Mouse (Mus musculus) MN1 (cell line): ENCODE measurements around the gene Slc43a1.

Source experiments
- DNase-seq: peaks from one replicate; pipeline ENCODE4 v3.0.0-alpha.2; 2016; ENCODE audit warnings: low spot score

Slc43a1 gene

DNA sequence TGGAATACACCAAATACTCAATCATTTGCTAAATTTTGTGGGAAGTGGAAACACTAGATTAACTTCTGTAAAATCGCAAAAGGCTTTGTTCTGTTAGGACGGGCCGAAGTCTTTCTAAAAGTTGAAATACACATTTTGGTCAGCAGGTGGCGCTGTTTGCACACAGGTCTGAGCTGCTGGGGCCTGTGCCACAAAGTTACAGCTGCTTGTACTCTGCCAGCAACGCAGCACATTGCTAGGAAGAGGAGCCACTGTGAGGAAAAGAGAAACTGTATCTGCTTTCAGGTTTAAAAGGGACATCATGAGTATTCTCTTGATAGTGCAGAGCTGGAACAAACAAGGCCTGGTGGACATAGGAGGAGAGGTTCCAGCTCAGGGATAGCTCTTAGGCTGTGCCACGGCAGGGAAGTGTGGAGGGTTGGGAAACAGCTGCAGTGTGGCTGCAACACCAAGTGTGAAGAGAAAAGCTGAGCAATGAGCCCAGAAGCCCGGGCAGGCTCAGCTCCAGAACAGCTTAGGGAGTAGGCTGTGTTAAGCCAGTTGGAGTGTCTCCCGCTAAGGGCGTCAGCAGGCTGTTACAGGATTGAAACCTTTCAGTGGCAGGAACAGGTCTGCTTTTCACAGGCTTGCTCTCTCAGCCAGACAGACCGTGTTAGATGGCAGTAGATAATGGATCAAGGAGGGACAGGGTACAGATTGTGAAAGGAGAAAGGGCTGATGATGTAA is 6.8 kb upstream of the Slc43a1 start:
- DNase-seq: peak; percentile 89

DNA sequence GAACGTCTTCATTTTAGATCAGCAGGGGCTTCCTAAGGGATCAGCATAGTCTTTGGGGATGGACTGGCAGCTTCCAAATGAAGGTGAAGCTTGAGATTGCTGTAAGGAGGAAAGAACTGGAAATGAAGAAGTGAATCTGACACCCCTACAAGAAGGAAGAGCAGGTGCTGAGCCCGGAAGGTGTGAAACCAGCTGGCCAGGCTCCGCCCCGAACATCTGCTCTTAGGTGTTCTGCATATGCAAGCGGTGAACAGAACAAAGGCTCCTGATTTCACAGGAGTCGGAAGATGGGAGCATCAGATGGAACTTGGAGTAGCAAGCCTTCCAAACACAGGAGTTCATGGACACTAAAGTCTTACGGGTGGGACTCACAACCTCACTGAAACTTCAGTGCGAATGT is 1.5 kb upstream of the Slc43a1 start:
- DNase-seq: no peak

DNA sequence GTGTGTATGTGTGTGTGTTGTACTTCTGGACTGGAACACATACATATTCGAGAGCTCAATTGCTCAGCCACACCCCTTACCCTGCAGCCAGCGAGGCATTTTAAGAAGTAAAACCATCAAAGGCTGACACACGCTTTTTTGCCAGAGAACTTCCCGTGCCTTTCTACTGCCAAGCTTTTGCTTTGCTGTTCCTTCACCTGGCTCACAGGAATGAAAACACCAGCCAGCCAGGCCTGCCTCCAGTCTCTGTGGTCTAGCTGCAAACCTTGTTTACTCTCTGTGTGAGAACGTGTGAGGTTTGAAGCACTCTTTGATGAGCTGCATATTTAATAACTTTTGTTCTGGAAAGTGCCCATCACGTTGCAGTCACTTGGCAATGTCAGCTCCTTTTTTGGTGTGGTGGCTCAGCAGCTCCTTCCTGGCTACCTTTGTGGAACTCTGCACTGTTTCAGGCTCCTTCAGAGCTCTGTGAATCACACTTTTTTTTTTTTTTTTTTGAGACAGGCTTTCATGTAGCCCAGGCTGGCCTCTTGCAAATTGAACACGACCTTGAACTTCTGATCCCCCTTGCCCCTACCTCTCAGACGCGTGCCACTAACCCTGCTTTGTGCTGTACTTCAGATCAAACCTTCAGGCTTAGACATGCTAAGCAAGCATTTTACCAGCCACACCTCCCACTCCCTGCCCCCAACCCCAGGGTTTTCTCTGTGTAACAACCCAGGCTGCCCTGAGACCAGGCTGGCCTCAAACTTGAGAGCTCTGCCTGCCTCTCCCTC is 645 bp upstream of the Slc43a1 start:
- DNase-seq: no peak

DNA sequence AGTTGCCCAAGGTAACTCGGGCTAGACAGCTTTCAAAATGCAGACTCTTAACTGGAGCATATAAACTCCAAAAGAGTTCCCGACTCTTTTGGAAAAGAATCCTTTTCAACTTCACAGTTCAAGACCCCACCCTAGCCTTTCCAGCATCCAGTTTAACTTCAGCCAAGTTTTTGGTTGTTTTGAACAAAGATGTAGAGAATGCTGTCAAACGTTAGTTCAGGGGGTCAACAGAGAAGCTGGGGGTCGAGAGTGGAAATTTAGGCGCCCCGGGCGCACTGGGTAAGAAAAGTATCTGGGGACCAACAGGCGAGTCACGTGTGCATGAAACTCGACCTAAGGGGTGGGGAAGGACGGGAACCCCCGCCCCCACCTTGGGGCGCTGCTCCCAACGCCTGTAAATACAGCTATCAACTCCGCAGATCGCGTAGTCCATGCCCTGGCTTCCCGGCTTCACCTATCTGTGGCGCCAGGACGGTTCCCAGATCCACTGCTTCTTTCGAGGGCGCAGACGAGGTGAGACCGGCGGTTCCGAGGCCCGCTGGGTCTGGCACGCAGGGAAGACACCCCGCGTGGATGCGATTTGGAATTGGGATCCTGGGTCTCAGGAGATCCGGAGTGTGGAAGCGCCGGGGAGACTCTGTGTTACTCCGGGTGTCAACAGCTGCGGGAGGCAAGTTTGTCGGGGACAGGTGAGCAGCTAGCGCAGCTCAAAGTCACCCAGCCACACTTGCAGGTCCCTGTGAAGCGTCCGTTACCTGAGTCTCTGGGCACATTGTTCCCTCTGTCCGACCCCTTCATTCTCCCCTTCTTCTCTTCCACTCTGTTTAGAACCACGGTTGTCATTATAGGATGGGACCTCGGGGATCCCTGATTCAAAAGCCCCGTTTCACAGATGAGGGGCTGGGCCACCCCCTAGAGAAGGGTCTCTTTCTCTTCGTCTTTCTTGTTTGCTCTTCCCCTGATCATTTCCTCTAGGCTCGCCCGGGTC is 637 bp downstream of the Slc43a1 start:
- no peak for DNase-seq

DNA sequence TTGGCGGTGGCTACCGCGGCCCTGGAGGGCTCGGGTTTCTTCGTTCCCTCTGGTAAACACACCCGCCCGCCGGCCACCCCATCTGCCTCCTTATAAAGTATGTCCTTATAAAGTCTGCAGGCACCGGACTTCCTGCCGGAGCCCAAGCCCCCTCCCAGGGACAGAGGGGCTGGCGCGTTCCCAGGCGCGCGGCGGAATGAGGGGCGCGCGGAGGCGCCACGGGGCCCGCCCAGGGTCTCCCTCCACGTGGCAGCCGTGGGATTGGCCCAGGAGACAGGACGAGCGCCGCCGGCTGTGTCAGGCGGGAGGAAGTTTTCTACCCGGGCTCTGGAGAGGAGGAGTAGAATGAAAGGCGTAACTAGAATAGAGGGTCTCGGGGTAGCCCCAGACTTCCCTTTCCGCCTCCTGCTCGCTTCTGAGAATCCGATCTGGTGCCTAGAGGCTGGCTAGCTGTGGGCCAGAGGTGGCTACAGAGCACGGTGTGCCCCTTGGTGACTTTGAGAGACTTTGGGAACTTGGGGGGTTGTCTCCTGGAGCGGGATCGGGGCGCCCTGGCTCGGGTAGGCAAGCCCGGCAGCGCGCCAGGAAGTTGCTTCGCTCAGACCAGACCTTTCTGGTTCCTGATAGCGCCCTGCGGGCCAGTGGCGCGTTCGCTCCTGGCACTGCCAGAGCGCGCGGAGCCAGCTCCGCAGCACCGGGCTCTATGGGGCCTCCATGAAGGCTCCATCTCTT is 1.5 kb downstream of the Slc43a1 start:
- DNase-seq: no peak

DNA sequence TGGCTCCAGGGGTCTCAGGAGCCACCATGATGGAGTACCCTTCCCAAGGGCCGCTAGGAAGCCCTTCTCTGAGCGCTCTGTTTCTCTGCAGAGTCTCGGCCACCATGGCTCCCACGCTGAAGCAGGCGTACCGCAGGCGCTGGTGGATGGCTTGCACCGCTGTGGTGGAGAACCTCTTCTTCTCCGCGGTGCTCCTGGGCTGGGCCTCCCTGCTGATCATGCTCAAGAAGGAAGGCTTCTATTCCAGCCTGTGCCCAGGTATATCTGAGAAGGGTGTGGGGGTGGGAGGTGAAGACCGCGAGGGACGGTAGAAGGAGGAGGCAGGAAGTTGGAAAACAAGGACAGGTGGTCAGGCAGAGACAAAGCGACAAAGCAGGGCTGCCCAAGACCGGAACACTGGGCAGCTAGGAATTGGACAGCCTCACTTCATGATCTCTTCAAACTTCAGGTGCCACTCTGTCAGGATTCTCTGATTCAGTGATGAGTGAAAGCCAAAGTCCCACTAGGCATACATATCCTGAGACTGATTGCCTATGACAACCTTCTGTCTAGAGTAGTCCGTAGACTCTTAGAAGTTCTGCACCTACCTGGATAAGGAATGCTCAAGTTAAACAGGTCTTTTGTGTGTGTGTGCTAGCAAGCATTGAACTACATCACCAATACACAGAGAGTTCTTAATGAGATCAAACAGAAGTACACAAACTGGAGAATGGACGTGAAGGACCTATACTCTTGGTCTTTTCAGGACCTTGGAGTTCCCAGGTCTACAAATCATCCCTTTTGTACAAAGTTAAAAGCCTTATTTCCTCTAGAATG is 2.3 kb downstream of the Slc43a1 start:
- no peak for DNase-seq

DNA sequence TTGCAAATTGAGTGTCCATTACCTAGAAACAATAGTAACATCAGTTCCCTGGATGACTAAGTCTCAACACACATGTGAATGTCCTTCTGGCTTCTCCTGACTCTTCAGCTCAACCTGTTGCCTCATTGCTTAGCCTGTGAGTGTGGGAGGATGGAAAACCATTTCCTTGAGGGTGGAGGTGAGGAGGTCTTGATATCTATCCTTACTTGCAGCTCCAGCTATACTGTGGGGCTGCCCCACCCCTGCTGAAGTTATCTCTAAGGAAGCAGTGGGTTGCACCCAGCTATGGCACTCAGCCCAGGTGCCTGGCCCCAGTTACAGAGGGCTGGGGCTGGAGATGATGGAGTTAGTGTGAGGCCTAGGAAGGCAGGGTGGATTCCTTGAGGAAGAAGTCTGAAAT is 3.3 kb downstream of the Slc43a1 start:
- DNase-seq: no peak

DNA sequence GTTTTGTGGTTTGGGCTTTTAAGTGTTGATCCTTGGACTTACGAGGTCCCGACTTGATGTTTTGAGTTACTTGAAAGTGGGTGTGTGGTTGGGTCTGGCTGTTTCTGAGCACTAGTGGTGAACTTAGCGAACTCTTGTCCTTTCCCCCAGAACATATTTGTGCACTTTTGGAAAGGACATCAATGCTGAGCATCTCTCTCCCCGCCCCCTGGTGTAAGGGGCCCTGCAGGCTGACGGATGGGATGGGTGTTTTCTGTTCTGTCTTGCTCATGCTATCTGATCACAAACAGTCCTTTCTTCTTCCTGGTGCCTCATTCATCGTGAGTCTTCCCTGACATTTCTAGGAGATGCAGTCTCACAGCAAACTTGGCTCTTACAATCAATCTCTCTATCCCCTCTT is 5.0 kb downstream of the Slc43a1 start:
- no peak for DNase-seq

DNA sequence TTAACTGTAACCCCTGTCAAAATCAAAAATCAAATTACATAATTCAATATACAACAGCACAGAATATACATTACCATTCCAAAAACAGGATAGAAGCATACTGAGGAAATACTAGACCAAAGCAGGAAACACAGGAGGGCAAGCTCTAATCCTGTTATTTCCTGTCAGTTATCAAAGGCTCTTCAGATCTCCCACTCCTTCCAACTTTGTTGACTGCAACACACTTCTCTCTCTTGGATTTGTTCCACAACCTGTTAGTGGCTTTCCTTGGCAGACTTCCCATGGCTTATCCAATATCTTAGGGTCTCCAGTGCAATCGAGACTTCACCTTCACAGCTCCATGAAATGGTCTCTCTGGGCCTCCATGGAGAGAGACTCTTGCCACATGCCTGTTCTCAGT is 6.6 kb downstream of the Slc43a1 start:
- DNase-seq: no peak

DNA sequence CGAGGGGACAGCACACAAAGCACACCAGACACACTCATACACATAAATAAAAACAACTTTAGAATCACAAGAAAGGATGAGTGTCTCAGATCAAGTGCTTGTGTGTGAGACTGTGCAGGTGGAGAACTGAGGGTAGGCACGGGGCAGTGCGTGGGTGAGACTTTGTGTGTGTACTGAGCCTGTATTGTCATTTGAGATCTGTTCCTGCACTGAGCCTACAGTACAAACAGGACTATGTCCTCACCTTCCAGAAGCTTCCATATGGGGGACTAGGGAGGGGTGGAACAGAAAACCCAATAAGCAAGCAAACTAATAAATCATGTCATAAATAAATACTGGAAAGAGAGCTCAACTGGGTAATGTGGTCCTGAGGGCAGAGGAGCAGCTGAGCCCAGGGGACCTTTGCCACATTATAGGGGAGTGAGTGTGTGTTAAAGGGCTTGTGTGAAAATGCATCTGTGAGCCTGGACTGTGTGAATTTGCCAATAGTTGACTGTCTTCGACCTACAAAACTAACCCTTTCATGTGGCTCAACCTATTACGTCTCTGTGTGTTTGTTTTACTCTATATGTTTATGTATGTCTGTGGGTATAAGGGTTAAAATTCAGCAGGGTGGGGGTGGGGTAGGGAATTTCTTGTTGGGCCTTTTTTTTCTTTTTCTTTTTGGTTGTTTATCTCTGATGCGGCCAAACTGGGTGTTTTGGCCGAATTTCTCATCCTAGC is 11.9 kb downstream of the Slc43a1 start:
- no peak for DNase-seq

DNA sequence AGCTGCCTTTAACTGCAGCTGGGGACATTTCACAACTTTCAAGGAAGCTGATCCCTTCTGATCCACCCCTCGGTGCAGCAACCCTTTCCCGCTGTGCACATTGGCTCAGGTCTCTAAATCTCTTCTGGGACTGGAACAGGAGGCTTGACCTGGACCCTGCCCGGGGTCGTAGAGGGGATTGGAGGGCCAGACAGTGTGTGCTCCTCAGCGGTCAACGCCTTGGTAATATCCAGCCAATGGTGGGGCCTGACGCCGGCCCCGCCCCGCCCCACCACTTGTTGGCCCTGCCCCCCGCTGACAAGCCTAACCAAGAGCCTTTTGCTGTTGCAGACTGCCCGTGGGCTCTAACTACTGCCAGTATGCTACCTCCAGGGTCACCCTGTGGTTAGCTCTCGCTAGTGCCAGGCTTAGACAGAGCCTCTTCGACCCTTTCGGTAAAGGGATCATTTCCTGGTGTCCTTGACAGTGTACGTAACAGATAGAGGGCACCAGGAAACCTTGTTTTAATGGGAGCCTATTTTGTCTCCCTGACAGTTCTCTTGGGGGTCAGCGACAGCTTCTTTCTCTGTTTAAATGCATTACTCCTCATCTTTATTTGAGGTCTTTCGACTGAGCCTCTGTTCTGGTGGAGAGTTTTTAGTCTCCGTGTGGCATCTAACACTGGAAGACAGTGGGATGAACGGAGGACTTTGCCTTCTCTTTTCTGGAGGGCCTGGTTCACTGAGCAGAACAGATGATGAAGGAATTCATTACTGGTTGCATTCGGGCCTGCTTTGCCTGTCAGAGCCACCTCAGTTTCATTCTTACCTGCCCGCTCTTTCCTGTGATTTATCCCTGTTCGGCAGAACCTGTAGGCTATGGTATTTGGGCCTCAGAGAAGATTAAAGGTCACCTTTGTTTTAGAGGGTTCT is 12.7 kb downstream of the Slc43a1 start:
- no peak for DNase-seq

DNA sequence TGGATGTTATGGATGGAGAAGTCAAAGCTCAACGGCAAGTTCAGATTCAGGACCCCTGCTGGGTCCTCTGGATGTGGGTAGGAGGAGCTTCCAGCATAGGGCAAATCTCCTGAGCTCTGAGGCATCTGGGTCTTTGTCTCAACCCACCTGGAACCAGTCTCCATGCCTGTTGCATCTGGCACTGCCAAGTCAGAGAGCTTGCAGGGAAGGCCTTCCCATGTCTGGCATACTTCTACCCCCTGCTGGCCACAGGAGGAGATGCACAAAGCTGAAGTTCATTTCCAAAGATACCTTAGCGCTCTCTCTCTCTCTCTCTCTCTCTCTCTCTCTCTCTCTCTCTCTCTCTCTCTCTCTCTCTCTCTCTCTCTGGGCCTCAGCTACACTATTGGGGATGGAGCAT is 17.1 kb downstream of the Slc43a1 start:
- peak; percentile 63 for DNase-seq

DNA sequence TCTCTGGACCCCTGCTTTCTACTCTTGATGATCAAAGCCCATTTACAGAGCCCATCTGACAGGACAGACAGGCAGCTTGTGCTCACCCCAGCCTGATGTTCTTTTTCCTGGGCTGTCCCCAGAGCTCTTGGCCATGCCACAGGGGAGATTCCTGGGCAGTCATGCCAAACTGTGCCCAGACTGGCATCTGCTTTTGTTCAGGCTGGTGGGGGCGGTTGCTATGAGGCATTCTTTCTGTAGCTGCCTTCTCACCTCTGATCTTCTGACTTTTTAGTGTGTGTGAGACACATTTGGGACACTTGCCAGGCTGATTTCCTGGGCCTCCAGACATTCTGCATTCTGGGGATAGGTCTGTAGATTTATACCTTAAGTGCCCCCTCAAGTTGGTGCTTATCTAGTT is 19.9 kb downstream of the Slc43a1 start:
- DNase-seq: no peak

DNA sequence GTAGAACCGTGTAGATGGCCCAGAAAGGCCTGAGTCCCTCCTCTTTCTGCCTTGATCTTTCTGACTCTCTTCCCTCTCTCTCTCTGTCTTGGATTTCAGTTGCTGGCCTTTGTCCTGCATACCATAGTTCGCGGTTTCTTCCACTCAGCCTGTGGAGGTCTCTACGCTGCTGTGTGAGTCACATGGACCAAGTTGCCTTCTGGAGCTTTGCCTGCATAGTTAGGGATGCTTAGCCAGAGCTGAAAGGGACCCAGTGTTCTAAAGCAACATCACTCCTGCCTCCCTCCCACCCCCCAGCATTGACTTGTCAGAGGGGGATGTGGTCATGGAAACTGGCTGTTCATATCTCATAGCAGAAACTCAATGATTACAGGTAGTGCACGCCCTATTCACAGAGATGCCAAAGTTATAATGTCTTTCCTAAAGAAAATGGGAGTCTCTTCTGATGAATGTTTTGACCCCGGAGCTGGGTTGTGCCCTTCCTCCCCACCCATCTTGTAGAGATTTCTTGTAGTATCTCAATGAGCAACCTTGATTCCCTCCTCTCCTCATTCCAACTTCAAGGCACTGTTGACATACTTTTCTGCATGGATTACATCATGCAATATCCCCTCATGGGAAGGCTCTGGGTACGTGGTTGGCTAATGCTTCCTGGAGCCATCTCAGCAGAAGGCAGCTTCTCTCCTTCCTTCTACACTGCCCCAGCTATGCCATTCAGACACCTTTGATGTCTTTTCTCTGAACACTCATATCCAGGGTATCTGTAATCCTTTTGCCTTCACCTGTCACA is 21.5 kb downstream of the Slc43a1 start:
- no peak for DNase-seq

DNA sequence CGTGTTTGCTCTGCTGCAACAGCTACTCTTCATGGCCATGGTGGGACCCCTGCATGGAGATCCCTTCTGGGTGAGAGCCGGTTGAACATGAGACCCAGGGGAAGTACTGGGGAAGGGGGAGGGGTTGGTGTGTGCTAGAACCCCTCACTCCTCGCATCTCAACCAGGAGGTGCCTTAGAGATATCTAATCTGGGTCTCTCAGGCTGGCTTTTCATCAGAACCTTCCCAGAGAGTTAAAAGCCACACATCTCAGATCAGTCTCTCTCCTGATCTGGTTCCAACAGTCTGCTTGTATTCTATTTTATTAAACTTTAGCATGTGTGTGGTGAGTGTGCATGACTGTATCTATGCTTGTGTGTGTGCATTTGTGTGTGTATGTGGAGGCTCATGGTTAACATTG is 22.8 kb downstream of the Slc43a1 start:
- no peak for DNase-seq

DNA sequence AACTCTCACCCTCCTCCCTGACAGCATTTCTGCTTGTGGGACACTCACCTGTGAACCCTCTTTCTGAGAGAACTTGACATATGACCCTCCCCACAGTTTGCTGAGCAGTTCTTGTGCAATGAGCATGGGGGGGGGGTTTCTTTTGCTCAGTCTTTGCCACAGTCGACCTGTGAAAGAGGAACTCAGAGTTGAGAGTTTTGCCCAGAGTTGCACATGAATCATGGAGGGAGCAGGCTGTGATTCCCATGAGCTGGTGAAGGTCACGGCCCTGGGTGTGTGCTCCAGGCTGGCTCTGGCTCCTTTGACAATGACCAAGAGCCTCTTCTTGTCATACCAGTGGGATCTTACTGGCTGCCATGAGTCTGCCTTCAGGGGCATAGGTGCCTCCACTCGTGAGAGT is 23.6 kb downstream of the Slc43a1 start:
- no peak for DNase-seq

DNA sequence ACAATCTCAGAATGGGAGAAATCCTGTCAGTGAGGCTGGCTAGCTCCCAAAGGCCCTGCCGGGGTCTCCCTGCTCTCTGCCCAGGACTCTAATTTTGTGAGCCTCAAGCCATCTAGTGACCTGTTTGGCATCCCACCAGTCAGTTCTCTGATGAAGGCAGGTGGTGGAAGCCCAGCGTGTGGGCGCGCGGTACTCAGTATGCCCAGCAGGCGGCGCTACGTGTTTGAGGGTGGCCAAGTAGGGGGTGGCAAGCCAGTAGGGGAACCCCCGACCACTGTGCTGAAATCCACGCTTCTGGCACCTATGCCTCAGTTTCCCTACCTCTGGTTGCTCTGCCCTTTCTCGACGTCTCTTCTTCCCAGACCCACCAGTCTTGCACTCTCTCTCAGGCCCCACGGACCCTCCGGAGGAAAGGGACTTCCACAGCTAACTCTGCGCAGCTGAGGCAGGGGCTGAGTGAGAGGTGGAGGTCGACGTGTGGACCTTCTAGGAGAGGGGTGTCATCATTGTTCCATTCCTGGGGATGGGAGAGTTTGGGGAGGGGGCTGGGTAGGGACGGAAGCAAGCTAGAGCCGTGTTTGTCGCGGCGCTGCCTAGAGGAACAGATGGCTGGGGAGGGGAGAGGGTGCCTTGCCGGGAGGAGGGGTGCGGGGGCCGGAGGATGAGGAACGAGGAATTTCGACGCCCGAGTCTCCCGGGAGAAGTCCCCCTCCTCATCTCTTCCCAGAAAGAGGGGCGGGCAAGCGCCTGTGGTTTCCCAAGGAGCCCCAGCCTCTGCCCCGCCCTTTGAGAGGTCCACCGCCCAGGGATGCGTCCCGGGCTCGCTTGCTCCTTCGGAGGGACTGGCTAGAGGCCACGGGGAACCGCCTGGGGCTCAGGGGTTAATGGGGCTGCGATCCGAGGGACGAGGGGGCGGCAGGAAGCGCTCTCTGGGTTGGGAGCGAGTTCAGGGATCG is 27.2 kb downstream of the Slc43a1 start:
- DNase-seq: no peak
